Mouse (Mus musculus) layer of hippocampus, adult 2 months (tissue): ENCODE results near the gene Slc39a12. TPM values are rescaled to one million over a fixed set of nuclear protein-coding genes. Genes with fewer than 3 reads are reported as not detected.

Source experiments
- DNase-seq, 2 experiments: peaks; one replicate each; pipeline ENCODE4 v3.0.0; 2022; ENCODE audit warnings: low spot score in 2 of 2
- H3K27ac ChIP-seq: fragments of 200-600 bp; 2 replicates; pipeline ENCODE4 v1.8.1; 2022
- H3K4me3 ChIP-seq: fragments of 200-600 bp; 2 replicates; pipeline ENCODE4 v1.8.1; 2022; ENCODE audit warnings: mild to moderate bottlenecking
- CTCF ChIP-seq: fragments of 200-600 bp; conservative IDR thresholded peaks from 2 replicates; pipeline ENCODE4 v1.8.1; 2022; ENCODE audit warnings: antibody characterized with exemption, mild to moderate bottlenecking, moderate library complexity
- long read RNA-seq, 2 experiments: library from polyadenylated mRNA; stranded (forward); transcript quantifications; one replicate each; pipeline ENCODE4 v2.0.0; 2021; ENCODE audit warnings: borderline mapping rate in 2 of 2
- total RNA-seq, 2 experiments: library from RNA; stranded (reverse); gene quantifications; 2 replicates each; pipeline ENCODE4 v1.2.3; 2021

Slc39a12 gene
- total RNA-seq = 10 to 100 TPM; 36.4 to 38.8 TPM
- long read RNA-seq, experiment 1, transcript Slc39a12-201 (13 exons, 2,675 nt) = major isoform, 78 of 88 reads
- long read RNA-seq, experiment 1, partial matches to known transcripts = 5 of 88 reads
- long read RNA-seq, experiment 1, other reads (novel, unspliced or antisense) = 5 of 88 reads
- long read RNA-seq, experiment 2, transcript Slc39a12-201 (13 exons, 2,675 nt) = major isoform, 87 of 98 reads
- long read RNA-seq, experiment 2, partial matches to known transcripts = 1 of 98 reads
- long read RNA-seq, experiment 2, other reads (novel, unspliced or antisense) = 10 of 98 reads

DNA sequence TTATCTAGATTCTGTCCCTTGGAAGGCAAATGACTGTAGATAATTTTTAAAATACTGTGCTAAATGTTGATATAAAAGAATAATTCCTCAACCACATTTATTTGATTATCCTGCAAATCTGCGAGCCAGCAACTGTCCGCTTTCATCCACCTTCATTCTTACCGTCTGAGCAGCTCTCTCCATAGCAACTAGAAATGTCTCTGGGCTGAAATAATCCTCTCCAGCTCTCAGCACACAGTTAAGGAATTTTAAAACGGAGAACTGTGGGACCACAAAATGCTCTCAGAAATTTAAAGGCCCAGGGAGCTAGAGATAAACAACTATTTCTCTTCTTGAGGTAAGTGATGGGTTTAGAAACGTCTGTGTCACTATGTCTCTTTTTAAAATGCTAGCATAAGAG is at the start of gene Slc39a12:
Gene Slc39a12 (plus strand): TSS at position 155 of the 400 bp plus-strand sequence.
- H3K4me3 ChIP-seq = peak within 1 kb of the TSS; percentile 30
- TF ChIP-seq CTCF = no peak
- DNase-seq = peak in 1 of 2 experiments; percentile 16
- peak within 1 kb of the TSS; percentile 81 for H3K27ac ChIP-seq

DNA sequence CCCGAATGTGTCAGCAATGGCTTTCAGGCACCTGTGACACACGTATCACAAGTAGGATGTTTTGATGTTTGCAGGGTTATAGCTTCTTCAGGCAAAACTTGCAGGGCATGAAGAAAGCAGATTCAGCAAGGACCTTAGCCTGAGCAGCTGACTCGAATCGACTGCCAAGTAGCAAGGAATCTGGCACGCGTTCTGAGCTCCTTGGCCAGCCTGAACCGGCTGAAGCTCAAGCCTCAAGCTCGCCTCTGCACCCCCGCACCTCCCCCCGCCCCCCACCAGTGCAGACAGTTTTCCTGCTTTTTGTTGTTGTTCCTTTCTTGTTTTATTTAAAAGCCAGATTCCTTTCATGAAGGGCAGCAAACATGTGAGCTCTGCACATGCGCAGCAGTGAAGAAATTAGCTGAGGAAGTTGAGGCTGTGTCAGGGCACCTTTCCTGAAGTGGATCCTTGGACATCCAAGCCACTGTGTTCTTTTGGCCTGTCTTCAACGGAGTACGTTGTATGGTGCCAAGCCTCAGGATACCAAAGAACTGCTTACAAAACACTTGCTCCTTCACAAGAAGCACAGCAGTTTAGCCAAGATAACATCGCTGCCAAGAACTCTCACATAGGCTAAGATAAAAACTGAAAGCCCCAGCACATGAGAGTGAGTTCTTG is 46.3 kb upstream of the Slc39a12 start:
- peak; percentile 58 to 66 for DNase-seq
- peak overlapping the region; percentile 85 for H3K27ac ChIP-seq
- TF ChIP-seq CTCF = no peak
- H3K4me3 ChIP-seq = peak overlapping the region; percentile 43

DNA sequence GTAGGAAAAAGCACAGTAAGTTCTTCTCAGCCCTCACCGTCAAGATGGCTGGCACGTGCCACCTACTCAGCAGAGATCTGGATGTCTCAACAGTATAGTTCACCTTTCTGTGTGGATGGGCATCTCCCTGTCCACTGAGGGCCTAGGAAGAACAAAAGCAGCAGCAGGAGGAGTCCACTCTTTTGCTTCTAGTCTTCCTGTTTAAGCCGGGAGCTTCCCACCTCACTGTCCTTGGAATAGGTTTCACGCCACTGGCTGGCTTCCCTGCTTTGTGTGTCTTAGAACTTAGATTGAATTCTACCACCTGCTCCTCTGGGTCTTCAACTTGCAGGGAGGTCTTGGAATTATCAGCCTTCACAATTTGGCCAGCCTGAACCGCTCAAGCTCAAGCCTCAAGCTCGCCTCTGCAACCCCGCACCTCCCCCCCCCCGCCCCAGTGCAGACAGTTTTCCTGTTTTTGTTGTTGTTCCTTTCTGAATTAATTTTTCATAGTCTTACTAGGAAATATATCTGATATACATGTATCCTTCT is 45.7 kb upstream of the Slc39a12 start:
- peak overlapping the region; percentile 85 for H3K27ac ChIP-seq
- TF ChIP-seq CTCF = no peak
- no peak for DNase-seq

DNA sequence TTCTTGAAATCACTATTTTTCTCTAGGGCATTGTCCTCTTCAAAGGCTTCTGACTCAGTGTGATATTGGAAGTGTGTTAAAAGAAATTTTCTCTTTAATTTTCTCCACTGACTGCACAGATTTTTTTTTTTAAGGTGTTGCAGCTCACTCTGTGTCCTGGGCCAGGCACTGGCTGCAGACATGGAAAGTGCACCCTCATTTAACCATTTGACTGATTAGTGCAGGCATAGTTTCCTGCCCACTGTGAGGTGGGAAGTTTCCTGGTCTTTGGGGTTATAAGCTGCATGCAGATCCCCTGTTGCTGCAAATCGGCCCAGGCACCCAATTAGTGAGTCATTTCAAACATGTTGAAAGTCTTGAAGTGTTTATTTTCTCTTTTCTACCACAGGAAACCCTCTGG is 740 bp downstream of the Slc39a12 start:
- no peak for DNase-seq
- Histone ChIP-seq H3K4me3 (peak overlapping the region; percentile 30), H3K27ac (peak overlapping the region; percentile 81)
- TF ChIP-seq CTCF = no peak

More for the DNA sequence above, 45.7 kb upstream of the Slc39a12 start:
- H3K4me3 ChIP-seq = no peak overlapping the region

DNA sequence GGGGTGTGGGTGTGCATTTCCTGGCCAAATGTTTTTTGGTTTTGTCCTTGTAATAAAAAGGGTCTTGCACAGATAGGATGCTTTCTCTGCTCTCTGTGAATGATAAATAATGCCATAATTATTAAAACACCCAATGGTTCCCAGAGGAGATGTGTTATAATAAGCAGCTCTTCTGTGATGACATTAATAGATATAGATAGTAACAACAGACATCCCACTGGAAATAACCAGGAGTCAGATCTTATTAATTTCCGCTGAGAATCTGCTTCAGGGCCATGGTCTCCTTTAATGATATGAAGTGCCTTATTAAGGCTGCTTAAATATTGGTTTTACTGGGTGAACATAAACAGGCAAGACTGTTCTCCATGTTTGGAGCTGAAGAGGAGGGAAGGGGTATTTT is 2.8 kb downstream of the Slc39a12 start:
- Histone ChIP-seq H3K27ac (peak overlapping the region; percentile 16), H3K4me3 (peak overlapping the region; percentile 28; the same call in 1 of the 2 replicates)
- TF ChIP-seq CTCF = no peak
- no peak for DNase-seq

DNA sequence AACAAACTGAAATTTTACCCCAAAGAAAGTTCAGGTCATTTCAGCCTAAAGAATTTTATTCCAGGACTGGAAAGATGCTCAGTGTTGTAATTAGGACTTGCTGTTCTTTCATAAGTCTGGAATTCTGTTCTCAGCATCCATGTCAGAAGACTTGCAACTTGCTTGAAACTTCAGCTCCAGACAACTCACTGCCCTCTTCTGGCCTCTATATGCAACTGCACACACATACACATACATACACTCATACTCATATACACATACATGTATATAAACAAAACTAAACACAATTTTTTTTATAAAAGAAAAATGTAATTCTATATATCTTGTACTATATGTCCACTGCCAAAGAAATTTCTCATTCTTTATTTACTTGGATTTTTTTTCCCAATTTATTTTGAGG is 14.9 kb downstream of the Slc39a12 start:
- DNase-seq = no peak
- TF ChIP-seq CTCF = peak; percentile 55
- no peak overlapping the region for H3K27ac ChIP-seq
- H3K4me3 ChIP-seq = no peak overlapping the region

DNA sequence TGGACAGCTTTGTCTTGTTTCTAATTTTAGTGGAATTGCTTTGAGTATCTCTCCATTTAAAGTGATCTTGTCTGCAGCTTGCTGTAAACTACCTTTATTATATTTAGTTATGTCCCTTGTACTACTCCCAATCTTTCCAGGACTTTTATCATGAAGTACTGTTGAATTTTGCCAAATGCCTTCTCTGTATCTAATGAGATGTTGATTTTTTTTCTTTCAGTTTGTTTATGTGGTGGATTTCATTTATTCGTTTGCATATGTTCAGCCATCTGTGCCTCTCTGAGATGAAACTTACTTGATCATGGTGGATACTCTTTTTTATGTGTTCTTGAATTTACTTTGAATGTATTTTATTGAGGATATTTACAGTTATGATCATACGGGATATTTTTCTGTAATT is 40.9 kb downstream of the Slc39a12 start:
- TF ChIP-seq CTCF = no peak
- DNase-seq = no peak
- no peak overlapping the region for H3K4me3 ChIP-seq
- no peak overlapping the region for H3K27ac ChIP-seq

DNA sequence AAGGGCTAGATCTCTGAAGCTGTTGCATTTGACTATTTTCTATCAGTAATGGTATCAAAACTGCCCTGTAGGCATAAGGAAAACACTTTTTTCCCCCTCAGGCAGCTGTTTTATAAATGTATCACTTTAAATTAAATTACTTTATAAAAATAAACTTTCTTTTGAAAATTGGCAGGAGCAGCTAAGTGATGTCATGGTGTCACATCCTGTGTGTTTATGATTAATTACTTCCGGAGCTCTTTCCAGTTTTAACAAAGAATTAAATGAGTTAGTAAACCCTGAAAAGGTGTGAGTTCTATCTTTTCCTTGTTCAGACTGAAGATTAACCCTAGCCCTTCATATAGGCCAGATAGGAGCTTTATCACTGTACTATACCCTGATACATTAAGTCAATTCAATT is 59.2 kb downstream of the Slc39a12 start:
- H3K27ac ChIP-seq = no peak overlapping the region
- TF ChIP-seq CTCF = no peak
- no peak for DNase-seq
- no peak overlapping the region for H3K4me3 ChIP-seq

DNA sequence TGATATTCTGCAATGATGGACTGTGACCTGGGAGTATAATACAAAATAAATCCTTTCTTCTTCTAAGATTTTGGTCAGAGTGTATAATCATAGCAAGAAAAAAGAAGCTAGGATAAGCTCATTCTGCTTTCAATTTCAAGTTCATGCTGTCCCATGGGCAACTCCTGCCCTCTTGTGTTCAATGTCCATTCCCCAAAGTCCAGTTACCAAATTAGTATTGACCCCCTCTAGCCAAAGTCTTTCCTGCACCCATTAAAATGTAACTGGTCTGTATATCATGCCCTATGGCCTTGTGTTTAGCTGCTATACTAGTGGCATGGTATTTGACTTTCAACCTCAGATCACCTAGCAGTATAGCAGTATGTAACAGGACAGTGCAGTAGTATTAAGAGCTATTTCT is 62.8 kb downstream of the Slc39a12 start:
- TF ChIP-seq CTCF = 0 out of 2 replicates have a peak, but pooled peaks have one; percentile 22

DNA sequence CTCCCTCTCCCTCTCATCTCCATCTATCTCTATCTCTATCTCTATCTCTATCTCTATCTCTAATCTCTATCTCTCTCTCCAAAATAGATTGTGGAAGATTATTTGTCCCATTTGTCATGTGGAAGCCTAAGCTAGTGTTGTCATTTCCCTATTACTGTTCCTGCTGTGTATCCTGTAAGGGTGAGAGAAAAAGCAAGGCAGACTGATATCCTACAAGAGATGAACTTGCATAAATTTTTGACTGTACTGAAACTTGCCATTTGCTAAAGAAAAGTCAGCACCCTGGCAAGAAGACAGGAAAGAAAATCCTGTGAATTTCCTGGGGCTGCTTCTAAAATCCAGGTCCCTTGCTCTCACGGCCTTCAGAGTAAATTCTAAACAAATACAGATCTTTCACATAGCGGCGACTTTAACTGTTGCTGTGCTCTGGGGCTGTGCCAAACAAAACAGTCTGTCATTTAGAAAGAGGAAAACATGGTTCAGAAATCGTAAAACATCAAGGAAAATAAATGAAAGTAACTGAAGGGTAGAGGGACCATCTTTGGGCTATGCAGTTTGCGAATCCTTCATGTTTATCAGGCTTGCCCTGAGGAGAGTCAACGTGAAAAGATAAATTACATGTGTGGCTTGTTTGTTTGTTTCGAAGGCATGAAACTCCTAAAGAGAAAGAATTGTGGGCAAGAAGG is 67.0 kb downstream of the Slc39a12 start:
- Histone ChIP-seq H3K27ac (no peak overlapping the region), H3K4me3 (no peak overlapping the region)
- DNase-seq = no peak
- TF ChIP-seq CTCF = no peak

More for the DNA sequence above, 62.8 kb downstream of the Slc39a12 start:
- DNase-seq = no peak
- Histone ChIP-seq H3K27ac (no peak overlapping the region), H3K4me3 (no peak overlapping the region)

DNA sequence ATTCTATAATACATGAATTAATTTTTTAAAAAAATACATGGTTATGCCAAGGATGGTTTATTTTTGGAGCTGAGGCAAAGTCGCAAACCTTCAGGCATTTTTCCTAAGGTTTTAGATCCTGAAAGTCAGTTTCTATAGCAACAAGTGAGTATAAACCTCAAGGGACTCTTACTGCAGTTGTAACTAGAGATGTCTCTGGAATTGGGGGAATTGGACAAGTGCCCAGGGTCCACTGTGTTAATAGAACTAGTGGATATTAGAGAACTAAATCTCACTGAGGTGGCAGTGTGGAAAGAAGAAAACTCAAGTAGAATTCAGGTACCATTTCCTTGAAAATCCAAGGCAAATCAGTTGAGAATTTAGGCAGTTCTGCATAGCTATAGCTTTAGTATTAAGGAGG is 76.3 kb downstream of the Slc39a12 start:
- DNase-seq = no peak

DNA sequence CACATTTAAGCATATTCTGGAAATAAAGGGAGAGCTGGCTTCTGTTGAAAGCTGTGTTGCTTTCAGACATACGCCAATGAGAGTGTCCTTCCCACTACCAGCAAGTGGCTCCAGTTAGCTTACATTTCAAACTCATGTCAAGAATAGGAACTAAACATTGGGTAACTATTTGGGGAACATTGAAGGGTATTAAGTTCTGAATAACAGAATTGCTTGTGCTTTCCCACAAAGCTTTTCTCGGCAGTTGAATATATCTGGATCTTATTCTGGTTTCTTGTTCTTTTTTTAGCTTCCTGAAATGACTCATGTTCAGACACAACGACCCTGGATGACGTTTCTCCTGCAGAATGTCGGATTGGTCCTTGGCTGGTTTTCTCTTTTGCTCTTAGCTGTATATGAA is 106.0 kb downstream of the Slc39a12 start:
- TF ChIP-seq CTCF = no peak
- DNase-seq = no peak
- H3K27ac ChIP-seq = no peak overlapping the region
- no peak overlapping the region for H3K4me3 ChIP-seq

More for the DNA sequence above, 76.3 kb downstream of the Slc39a12 start:
- TF ChIP-seq CTCF = no peak
- Histone ChIP-seq H3K27ac (no peak overlapping the region), H3K4me3 (no peak overlapping the region)

DNA sequence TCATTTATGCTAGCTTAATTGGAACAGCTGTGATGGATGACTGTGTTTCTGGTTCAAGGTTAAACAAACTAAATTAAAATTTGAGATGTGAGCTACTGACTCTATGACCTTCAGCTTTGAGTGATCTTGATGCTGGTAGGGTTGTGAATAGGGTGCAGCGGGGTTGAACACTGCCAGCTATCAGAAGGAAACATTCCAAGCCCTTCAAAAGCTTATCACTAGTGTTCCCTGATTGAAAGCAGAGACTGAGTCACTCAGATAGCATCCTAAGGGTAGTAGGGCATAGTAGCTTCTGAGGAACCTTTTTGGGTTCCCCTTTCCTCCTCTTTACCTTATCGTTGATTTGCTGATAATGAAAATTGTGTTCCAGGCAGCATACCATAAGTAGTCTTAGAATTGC is 108.0 kb downstream of the Slc39a12 start:
- Histone ChIP-seq H3K4me3 (no peak overlapping the region), H3K27ac (no peak overlapping the region)
- no peak for DNase-seq
- no peak for TF ChIP-seq CTCF
